36 mouse cellular contexts compared by ENCODE assay signal in the genomic region with DNA sequence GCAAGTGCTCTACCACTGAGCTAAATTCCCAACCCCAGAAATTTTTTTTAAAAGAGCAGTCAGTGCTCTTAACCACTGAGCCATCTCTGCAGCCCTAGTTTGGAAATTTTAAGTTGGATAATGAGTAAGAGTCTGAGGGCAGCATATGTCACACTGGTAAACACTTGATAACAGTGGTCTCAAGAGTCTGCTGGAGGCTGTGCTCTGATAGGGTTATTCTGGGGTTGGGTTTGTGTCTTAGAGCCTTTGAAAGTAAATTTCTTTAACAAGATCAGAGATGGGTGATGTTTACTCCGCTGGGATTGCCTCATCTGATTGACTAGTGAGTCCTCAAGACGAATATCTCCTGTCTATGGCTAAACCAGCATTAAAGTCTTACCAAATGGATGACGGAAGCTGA. TPM values are rescaled to one million over a fixed set of nuclear protein-coding genes. Genes with fewer than 3 reads are reported as not detected.
DNase-seq lines count a peak whose midpoint lies in the region; ATAC-seq and TF ChIP-seq lines count a peak whose summit lies in the region.
"Had no signal": no experiment of that assay in that cellular context is flagged by ENCODE, and none has a peak within 500 bp of the region (broad histone marks: within the 10 kb centered on the region; RNA-seq: fewer than 3 reads in every experiment).

No protein-coding gene starts in this region.

- no peak overlapping the region for H3K4me2 ChIP-seq in forebrain, embryonic 11.5 days (ENCODE audit: low read depth, low read length, severe bottlenecking)
- H3K4me2 ChIP-seq in forebrain, embryonic 12.5 days = no peak overlapping the region
- peak overlapping the region; percentile 72 for H3K4me2 ChIP-seq in liver, embryonic 13.5 days
- H3K4me2 ChIP-seq: forebrain, embryonic 13.5 days; heart, embryonic 15.5 days; hindbrain, embryonic 13.5 days; limb, embryonic 13.5 days; midbrain, embryonic 15.5 days; neural tube, embryonic 15.5 days had no signal

- no peaks in the 10 kb centered on the region for H3K9me3 ChIP-seq in forebrain, embryonic 11.5 days (ENCODE audit: control insufficient read depth, low read length)
- H3K9me3 ChIP-seq in forebrain, embryonic 12.5 days = no peaks in the 10 kb centered on the region
- no peaks in the 10 kb centered on the region for H3K9me3 ChIP-seq in erythroblast, embryonic 14.5 days (ENCODE audit: control insufficient read depth, low read length)
- no peaks in the 10 kb centered on the region for H3K9me3 ChIP-seq in liver, embryonic 13.5 days (replicated peaks)
- H3K9me3 ChIP-seq: forebrain, embryonic 13.5 days; G1E; heart, embryonic 10.5 days; heart, embryonic 15.5 days; hindbrain, embryonic 13.5 days; limb, embryonic 13.5 days; midbrain, embryonic 10.5 days; midbrain, embryonic 15.5 days; neural tube, embryonic 15.5 days had no signal

- no peak for ATAC-seq in forebrain, embryonic 11.5 days (replicated peaks; ENCODE audit: low FRiP score)
- no peak for ATAC-seq in forebrain, embryonic 12.5 days (ENCODE audit: low FRiP score)
- ATAC-seq in liver, embryonic 13.5 days (ENCODE audit: low read depth) = peak; percentile 58
- ATAC-seq in megakaryocyte progenitor cell, adult 5-6 weeks (replicated peaks; ENCODE audit: poor library complexity) = peak; percentile 30
- ATAC-seq: forebrain, embryonic 13.5 days; intestine, embryonic 16.5 days; midbrain, embryonic 15.5 days; Patski had no signal

- 93% methylated on average over 3 of the region's 3 CpGs for WGBS in forebrain, embryonic 11.5 days
- WGBS in forebrain, embryonic 12.5 days = 93% methylated on average over 3 of the region's 3 CpGs
- WGBS in liver, embryonic 13.5 days (ENCODE audit: insufficient replicate concordance) = 48% methylated on average over 3 of the region's 3 CpGs
- 97% methylated on average over 3 of the region's 3 CpGs for WGBS in cerebellum, adult 2 months

- no peak for TF ChIP-seq CTCF in cerebellum, adult 2 months (IDR thresholded peaks at IDR 0.05; ENCODE audit: borderline replicate concordance, insufficient read depth, low read depth, low read length)

- intact Hi-C loops in left cerebral cortex, postnatal 25 days (cut with DNase I) = no loop called here

- H3K36me3 ChIP-seq in forebrain, embryonic 11.5 days (ENCODE audit: control insufficient read depth, insufficient read depth, low read length) = no peaks in the 10 kb centered on the region
- no peaks in the 10 kb centered on the region for H3K36me3 ChIP-seq in forebrain, embryonic 12.5 days (replicated peaks)
- peaks cover 22% of the 10 kb centered on the region for H3K36me3 ChIP-seq in erythroblast, embryonic 14.5 days (ENCODE audit: control insufficient read depth)
- H3K36me3 ChIP-seq in liver, embryonic 13.5 days = no peaks in the 10 kb centered on the region
- H3K36me3 ChIP-seq: heart, embryonic 15.5 days; hindbrain, embryonic 13.5 days; limb, embryonic 13.5 days; midbrain, embryonic 15.5 days; neural tube, embryonic 15.5 days had no signal

- no peak overlapping the region for H3K9ac ChIP-seq in forebrain, embryonic 11.5 days (ENCODE audit: low read length)
- no peak overlapping the region for H3K9ac ChIP-seq in forebrain, embryonic 12.5 days
- peak overlapping the region; percentile 59 for H3K9ac ChIP-seq in liver, embryonic 13.5 days
- H3K9ac ChIP-seq: forebrain, embryonic 13.5 days; heart, embryonic 15.5 days; hindbrain, embryonic 13.5 days; limb, embryonic 13.5 days; midbrain, embryonic 15.5 days; neural tube, embryonic 15.5 days had no signal

- H3K27ac ChIP-seq in forebrain, embryonic 11.5 days (ENCODE audit: low read depth, low read length) = no peak overlapping the region
- no peak overlapping the region for H3K27ac ChIP-seq in forebrain, embryonic 12.5 days
- H3K27ac ChIP-seq in liver, embryonic 13.5 days = peak overlapping the region; percentile 95
- H3K27ac ChIP-seq in cerebellum, adult 2 months (ENCODE audit: insufficient read depth, low read length) = no peak overlapping the region
- H3K27ac ChIP-seq: forebrain, embryonic 13.5 days; heart, embryonic 10.5 days; heart, embryonic 15.5 days; hindbrain, embryonic 13.5 days; kidney, postnatal 0 days; limb, embryonic 13.5 days; macrophage; midbrain, embryonic 10.5 days; midbrain, embryonic 15.5 days; neural tube, embryonic 15.5 days; stomach, postnatal 0 days had no signal

- H3K4me1 ChIP-seq in forebrain, embryonic 11.5 days (replicated peaks; ENCODE audit: control insufficient read depth, insufficient read depth, low read length) = peaks cover 2% of the 10 kb centered on the region; the same call in 1 of the 2 replicates
- peaks cover 11% of the 10 kb centered on the region for H3K4me1 ChIP-seq in forebrain, embryonic 12.5 days
- H3K4me1 ChIP-seq in erythroblast, embryonic 14.5 days (ENCODE audit: control insufficient read depth) = peaks cover 69% of the 10 kb centered on the region
- peaks cover 68% of the 10 kb centered on the region for H3K4me1 ChIP-seq in liver, embryonic 13.5 days (replicated peaks)
- H3K4me1 ChIP-seq in cerebellum, adult 2 months (ENCODE audit: control insufficient read depth, insufficient read depth, low read length) = no peaks in the 10 kb centered on the region; the same call in none of the 2 replicates

- no peak for TF ChIP-seq POLR2A in cerebellum, adult 2 months (IDR thresholded peaks at IDR 0.05; ENCODE audit: borderline replicate concordance, insufficient read depth, low read length)

- H3K4me3 ChIP-seq in forebrain, embryonic 11.5 days (ENCODE audit: low read depth, low read length) = no peak overlapping the region
- no peak overlapping the region for H3K4me3 ChIP-seq in forebrain, embryonic 12.5 days (replicated peaks)
- peak overlapping the region; percentile 100 for H3K4me3 ChIP-seq in erythroblast, embryonic 14.5 days (replicated peaks)
- H3K4me3 ChIP-seq in liver, embryonic 13.5 days (replicated peaks) = peak overlapping the region; percentile 98; the same call in 1 of the 2 replicates
- H3K4me3 ChIP-seq in cerebellum, adult 2 months (replicated peaks; ENCODE audit: insufficient read depth, low read depth, low read length) = no peak overlapping the region
- H3K4me3 ChIP-seq: forebrain, embryonic 13.5 days; heart, embryonic 10.5 days; heart, embryonic 15.5 days; hindbrain, embryonic 13.5 days; limb, embryonic 13.5 days; midbrain, embryonic 10.5 days; midbrain, embryonic 15.5 days; neural tube, embryonic 15.5 days had no signal

- peak; percentile 4 for DNase-seq in forebrain, embryonic 11.5 days (ENCODE audit: low spot score)
- peak; percentile 40 for DNase-seq in liver, embryonic 13.5 days
- DNase-seq in cerebellum, adult 2 months = no peak
- DNase-seq in layer of hippocampus, postnatal 36 days = no peak
- DNase-seq in left cerebral cortex, postnatal 25 days (ENCODE audit: low spot score in 2 of 2) = no peak
- DNase-seq: adrenal gland, postnatal 25 days; cerebellum, adult 11-12 months; cerebellum, postnatal 25 days; gastrocnemius, postnatal 14 days; heart, postnatal 36 days; kidney, adult 8-10 months; layer of hippocampus, adult 9-11 months; lung, adult 2 months; lung, postnatal 10 days; retina, postnatal 1 day; right cerebral cortex, postnatal 14 days; thymus, adult 18-20 months; thymus, postnatal 25 days had no signal

- H3K27me3 ChIP-seq in forebrain, embryonic 11.5 days (ENCODE audit: control insufficient read depth, insufficient read depth, low read length) = no peaks in the 10 kb centered on the region
- no peaks in the 10 kb centered on the region for H3K27me3 ChIP-seq in forebrain, embryonic 12.5 days
- no peaks in the 10 kb centered on the region for H3K27me3 ChIP-seq in erythroblast, embryonic 14.5 days (ENCODE audit: control insufficient read depth)
- H3K27me3 ChIP-seq in liver, embryonic 13.5 days = no peaks in the 10 kb centered on the region
- H3K27me3 ChIP-seq in cerebellum, adult 2 months (ENCODE audit: control insufficient read depth, insufficient read depth, low read length) = no peaks in the 10 kb centered on the region
- H3K27me3 ChIP-seq: CH12.LX; forebrain, embryonic 13.5 days; heart, embryonic 15.5 days; hindbrain, embryonic 13.5 days; limb, embryonic 13.5 days; midbrain, embryonic 15.5 days; neural tube, embryonic 15.5 days; Patski had no signal

RNA-seq across cellular contexts. Expression of a gene that starts 2.0 kb away (rescaled TPM):
- polyA plus RNA-seq in forebrain, embryonic 11.5 days (2014; fragmentation: Nextera tagmentation; extraction: Ambion mirVana) = 122 and 131 TPM in 2 replicates
- polyA plus RNA-seq in forebrain, embryonic 12.5 days (2016; fragmentation: Nextera tagmentation; extraction: Ambion mirVana) = 134 and 141 TPM in 2 replicates
- polyA plus RNA-seq in erythroblast, embryonic 14.5 days (2012) = 3.1 and 3.8 TPM in 2 replicates
- polyA plus RNA-seq in liver, embryonic 13.5 days (2015; fragmentation: Nextera tagmentation; extraction: Ambion mirVana) = 29.7 and 36.1 TPM in 2 replicates
- 60.2 and 61.5 TPM in 2 replicates for total RNA-seq in megakaryocyte progenitor cell, adult 5-6 weeks (2015)
- total RNA-seq in megakaryocyte progenitor cell, adult 5-6 weeks (2017) = 38.1 and 51.2 TPM in 2 replicates
- polyA plus RNA-seq in cerebellum, adult 2 months (2012; rRNA removed) = 49.6 and 53.0 TPM in 2 replicates
- 100 to 1,000 TPM; 116 to 126 TPM for total RNA-seq in layer of hippocampus, postnatal 36 days (2021)
- 100 to 1,000 TPM; 112 to 114 TPM for total RNA-seq in left cerebral cortex, postnatal 25 days (2021)

Comparison
In these comparisons a context has a peak if more than half of its experiments do, and no peak if none do; other contexts are left out.
1. ATAC-seq: peak in liver, embryonic 13.5 days (single experiment) and megakaryocyte progenitor cell, adult 5-6 weeks (single experiment); none in forebrain, embryonic 11.5 days (single experiment) and forebrain, embryonic 12.5 days (single experiment).
2. DNase-seq: peak in forebrain, embryonic 11.5 days (single experiment) and liver, embryonic 13.5 days (single experiment); none in cerebellum, adult 2 months (0 of 2), layer of hippocampus, postnatal 36 days (0 of 2) and left cerebral cortex, postnatal 25 days (0 of 2).
3. H3K4me3 ChIP-seq: peak in erythroblast, embryonic 14.5 days (single experiment) and liver, embryonic 13.5 days (single experiment); none in forebrain, embryonic 11.5 days (single experiment), forebrain, embryonic 12.5 days (single experiment) and cerebellum, adult 2 months (single experiment).